Mouse (Mus musculus): ENCODE data around the gene Bicd1.
"Not testable (repeated sequence)": the region's sequence is repeated elsewhere in the genome, so short reads cannot be mapped to it uniquely, and the experiment has no call there.

- not testable (repeated sequence) for TF ChIP-seq CTCF (IDR thresholded peaks at IDR 0.05; ENCODE audit: low read depth, low read length); POLR2A (IDR thresholded peaks at IDR 0.05; ENCODE audit: borderline replicate concordance, low read depth, low read length)
Measured at GRCm38 (mm10) chr6:149389626-149390025, 19.1 kb upstream of the Bicd1 start.

Data from bone marrow macrophage, adult 2 months (primary cell).